Mouse (Mus musculus) embryonic facial prominence, embryonic 10.5 days (tissue): ENCODE data around the gene Prss8. TPM values are rescaled to one million over a fixed set of nuclear protein-coding genes. Genes with fewer than 3 reads are reported as not detected.

Experiments
- DNase-seq: peaks from one replicate; pipeline ENCODE4 v3.0.0-alpha.2; 2017; ENCODE audit warnings: low spot score
- H3K27ac ChIP-seq: fragments of 300-500 bp; sonication (generic); replicated peaks from 2 replicates; pipeline ENCODE4 v1.5.1; 2016; ENCODE audit warnings: mild to moderate bottlenecking
- H3K27me3 ChIP-seq: fragments of 300-500 bp; sonication (generic); replicated peaks from 2 replicates; pipeline ENCODE4 v1.6.1; 2016; ENCODE audit warnings: low read depth, mild to moderate bottlenecking; ENCODE audit not compliant: poor library complexity, severe bottlenecking
- H3K36me3 ChIP-seq: fragments of 300-500 bp; sonication (generic); replicated peaks from 2 replicates; pipeline ENCODE4 v1.6.1; 2016; ENCODE audit warnings: mild to moderate bottlenecking, moderate library complexity
- H3K4me1 ChIP-seq: fragments of 300-500 bp; sonication (generic); 2 replicates; pipeline ENCODE4 v1.6.1; 2016
- H3K4me3 ChIP-seq: fragments of 300-500 bp; sonication (generic); 2 replicates; pipeline ENCODE4 v1.5.1; 2016; ENCODE audit warnings: mild to moderate bottlenecking, moderate library complexity
- H3K9me3 ChIP-seq: fragments of 300-500 bp; sonication (generic); 2 replicates; pipeline ENCODE4 v1.6.1; 2016; ENCODE audit warnings: mild to moderate bottlenecking
- whole genome bisulfite sequencing: fragments of 180-500 bp; shearing (Covaris S2); methylation state at CpG from one replicate; pipeline ENCODE4 v1.1.7; 2016; 5-methylcytosine and 5-hydroxymethylcytosine counted together
- polyA plus RNA-seq: library from polyadenylated mRNA; unstranded; fragments of >200 nt; fragmentation: Nextera tagmentation; extraction: Ambion mirVana; gene quantifications from 2 replicates; pipeline ENCODE4 v1.2.1, GENCODE M21; 2016

Gene Prss8
- polyA plus RNA-seq, 1 experiment from 2014 or later, result 14.8 TPM

- Histone ChIP-seq H3K36me3 (peaks cover 79% of the 10 kb centered on the region), H3K4me1 (peaks cover 29% of the 10 kb centered on the region), H3K4me3 (no peak overlapping the region), H3K27me3 (no peaks in the 10 kb centered on the region), H3K9me3 (no peaks in the 10 kb centered on the region), H3K27ac (no peak overlapping the region)
- no peak for DNase-seq
- 92% methylated on average over 12 of the region's 12 CpGs for WGBS
These were observed 49.5 kb downstream of the Prss8 start for GRCm38 (mm10) chr7:127880431-127880830.

- peaks cover 33% of the 10 kb centered on the region for H3K4me1 ChIP-seq
- no peak overlapping the region for H3K27ac ChIP-seq
- H3K27me3 ChIP-seq, result no peaks in the 10 kb centered on the region
- H3K4me3 ChIP-seq, result 0 out of 2 replicates have a peak overlapping the region, but pooled peaks have one; percentile 1
- peaks cover 68% of the 10 kb centered on the region for H3K36me3 ChIP-seq
- 97% methylated on average over 9 of the region's 9 CpGs for WGBS
- H3K9me3 ChIP-seq, result no peaks in the 10 kb centered on the region
- DNase-seq, result no peak
These were observed 50.6 kb downstream of the Prss8 start for GRCm38 (mm10) chr7:127879301-127879700.

DNA sequence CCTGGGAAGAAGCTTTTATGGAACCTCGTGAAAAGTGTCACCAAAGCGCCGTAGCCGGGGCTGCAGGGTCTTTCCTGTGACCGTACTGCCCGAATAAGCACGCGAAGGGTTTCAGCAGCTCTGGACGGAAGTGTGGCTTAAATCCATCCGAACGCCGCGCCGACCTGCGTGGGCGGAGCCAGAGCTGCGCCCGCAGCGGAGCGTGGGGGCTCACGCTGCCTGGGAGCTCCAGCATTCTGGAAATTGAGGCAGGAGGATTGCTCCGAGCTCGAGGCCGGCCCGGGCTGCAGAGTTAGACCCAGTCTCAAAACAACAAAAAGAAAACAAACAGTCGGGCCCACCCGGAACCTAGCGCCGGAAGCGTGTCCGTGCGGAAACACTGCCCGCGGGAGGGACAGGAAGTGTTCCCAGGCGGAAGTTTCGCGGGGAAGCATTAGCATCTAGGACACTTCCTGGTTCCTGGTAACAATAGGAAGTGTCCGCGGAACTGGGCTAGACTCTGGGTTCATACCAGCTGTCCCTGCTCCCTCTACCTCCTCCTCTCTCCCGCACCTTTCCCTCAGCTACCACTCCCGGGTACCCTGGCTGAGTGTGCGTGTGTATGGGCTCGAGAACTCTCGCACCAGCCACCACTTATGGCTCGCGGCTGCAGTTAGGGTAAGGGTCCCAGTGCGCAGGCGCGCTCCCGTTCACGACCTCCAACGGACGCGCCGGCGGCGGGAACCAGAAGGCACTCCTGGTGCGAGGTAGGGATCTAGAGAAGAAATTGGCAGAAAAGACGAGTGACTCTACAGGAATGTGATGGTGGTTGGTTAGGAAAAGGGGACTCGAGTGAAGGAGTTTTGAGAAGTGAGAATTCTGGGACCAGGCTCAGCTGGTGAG, 53.2 kb downstream of the Prss8 start, which contains the start of gene Zfp668:
TSS of gene Zfp668 (minus strand) at position 362 of the 882 bp plus-strand sequence.
- peaks cover 22% of the 10 kb centered on the region for H3K4me1 ChIP-seq
- H3K9me3 ChIP-seq, result no peaks in the 10 kb centered on the region
- DNase-seq, result peak; percentile 93
- peak within 1 kb of the TSS; percentile 96 for H3K27ac ChIP-seq
- H3K4me3 ChIP-seq, result peak within 1 kb of the TSS; percentile 93
- H3K36me3 ChIP-seq, result peaks cover 65% of the 10 kb centered on the region
- under 1% methylated on average over 60 of the region's 60 CpGs for WGBS
- H3K27me3 ChIP-seq, result no peaks in the 10 kb centered on the region

- Histone ChIP-seq H3K27ac (peak within 1 kb of the TSS; percentile 96), H3K4me3 (peak within 1 kb of the TSS; percentile 93), H3K9me3 (no peaks in the 10 kb centered on the region), H3K27me3 (no peaks in the 10 kb centered on the region), H3K4me1 (peaks cover 22% of the 10 kb centered on the region), H3K36me3 (peaks cover 65% of the 10 kb centered on the region)
- under 1% methylated on average over 41 of the region's 41 CpGs for WGBS
- DNase-seq, result peak; percentile 95
These were observed 53.9 kb downstream of the Prss8 start, which contains the start of gene Zfp646 for GRCm38 (mm10) chr7:127876041-127876466. TSS of gene Zfp646 (plus strand) at chr7:127876221.

Other genes starting within 250 kb of the Prss8 start
- gene Bcl7c, start 221.2 kb downstream of the Prss8 start, polyA plus RNA-seq, result 60.2 and 70.0 TPM in 2 replicates
- 9.4 and 10.7 TPM in 2 replicates for gene Ctf1, start 217.4 kb downstream of the Prss8 start, polyA plus RNA-seq
- gene Ctf2, start 197.9 kb downstream of the Prss8 start, polyA plus RNA-seq, result 0.19 TPM in 2 replicates
- 8.9 and 9.0 TPM in 2 replicates for gene Fbxl19, start 185.6 kb downstream of the Prss8 start, polyA plus RNA-seq
- gene Orai3, start 160.3 kb downstream of the Prss8 start, polyA plus RNA-seq, result 12.9 and 13.6 TPM in 2 replicates
- 14.7 and 15.2 TPM in 2 replicates for gene Setd1a, start 153.4 kb downstream of the Prss8 start, polyA plus RNA-seq
- not detected in 2 replicates for gene Gm49388, start 144.5 kb downstream of the Prss8 start, polyA plus RNA-seq
- gene Hsd3b7, start 129.5 kb downstream of the Prss8 start, polyA plus RNA-seq, result 6.8 and 8.0 TPM in 2 replicates
- gene Stx4a, start 105.8 kb downstream of the Prss8 start, polyA plus RNA-seq, result 22.5 and 29.3 TPM in 2 replicates
- 4.7 and 6.5 TPM in 2 replicates for gene Stx1b, start 105.6 kb downstream of the Prss8 start, polyA plus RNA-seq
- 19.9 and 21.8 TPM in 2 replicates for gene Zfp646, start 53.9 kb downstream of the Prss8 start, polyA plus RNA-seq
- gene Zfp668, start 53.3 kb downstream of the Prss8 start, polyA plus RNA-seq, result 42.5 and 49.1 TPM in 2 replicates
- gene Prss53, start 39.1 kb downstream of the Prss8 start, polyA plus RNA-seq, result 0.64 and 0.79 TPM in 2 replicates
- gene Gm21974, start 34.6 kb downstream of the Prss8 start, polyA plus RNA-seq, result not detected in 2 replicates
- gene Vkorc1, start 34.5 kb downstream of the Prss8 start, polyA plus RNA-seq, result 47.6 and 59.1 TPM in 2 replicates
- gene Bckdk, start 26.0 kb downstream of the Prss8 start, polyA plus RNA-seq, result 111 and 119 TPM in 2 replicates
- gene Kat8, start 17.6 kb downstream of the Prss8 start, polyA plus RNA-seq, result 48.7 and 49.6 TPM in 2 replicates
- gene Prss36, start 16.6 kb upstream of the Prss8 start, polyA plus RNA-seq, result 10.7 and 12.9 TPM in 2 replicates
- gene Fus, start 37.4 kb upstream of the Prss8 start, polyA plus RNA-seq, result 349 and 372 TPM in 2 replicates
- 5.8 and 6.2 TPM in 2 replicates for gene Pycard, start 63.8 kb upstream of the Prss8 start, polyA plus RNA-seq
- gene Trim72, start 73.8 kb upstream of the Prss8 start, polyA plus RNA-seq, result not detected in 2 replicates
- gene Itgam, start 132.5 kb upstream of the Prss8 start, polyA plus RNA-seq, result 0.50 and 0.52 TPM in 2 replicates
- not detected in 2 replicates for gene Gm49368, start 132.6 kb upstream of the Prss8 start, polyA plus RNA-seq
- not detected in 2 replicates for gene Itgax, start 199.4 kb upstream of the Prss8 start, polyA plus RNA-seq
- gene Itgad, start 224.3 kb upstream of the Prss8 start, polyA plus RNA-seq, result not detected in 2 replicates